Mouse (Mus musculus) cerebral cortex, adult 2 months (tissue): Measurements from ENCODE around the gene Pde6h.

Source experiments
- WGBS: fragments of 180-500 bp; shearing (Covaris S2); methylation state at CpG from one replicate; pipeline ENCODE4 v1.1.7; 2018; 5-methylcytosine and 5-hydroxymethylcytosine counted together

Pde6h gene

GRCm38 (mm10) chr6:136941051-136942021 is 17.7 kb downstream of the Pde6h start, which contains the start of gene Arhgdib:
TSS of gene Arhgdib (minus strand) at chr6:136941899.
- 42% methylated on average over 12 of the region's 12 CpGs for WGBS

DNA sequence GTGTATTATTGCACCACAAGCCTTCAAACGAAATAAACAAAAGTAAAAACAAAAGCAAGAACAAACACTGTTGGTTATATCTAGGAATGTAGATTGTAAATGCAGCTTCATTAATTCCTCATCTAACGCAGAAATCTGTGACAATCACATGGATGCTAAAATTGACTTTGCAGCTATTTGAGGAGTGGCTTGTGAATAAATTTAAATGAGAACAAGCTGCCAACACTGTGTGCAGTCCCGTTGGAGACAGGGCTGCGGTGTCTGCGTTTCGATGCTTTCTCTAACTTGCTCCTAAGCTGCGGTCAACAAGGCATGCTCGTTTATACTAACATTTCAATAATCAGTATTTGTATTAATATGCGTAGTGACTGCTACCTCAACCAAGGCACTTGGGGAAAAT is 18.6 kb downstream of the Pde6h start:
- WGBS: 45% methylated on average over 9 of the region's 9 CpGs

- WGBS: 61% methylated on average over 8 of the region's 8 CpGs
Observed at GRCm38 (mm10) chr6:136944511-136944910, 20.9 kb downstream of the Pde6h start.

- 86% methylated on average over 5 of the region's 5 CpGs for WGBS
Observed at GRCm38 (mm10) chr6:136946241-136946640, 22.6 kb downstream of the Pde6h start.

- WGBS: 33% methylated on average over 9 of the region's 9 CpGs
Observed at GRCm38 (mm10) chr6:136946943-136947342, 23.3 kb downstream of the Pde6h start.

DNA sequence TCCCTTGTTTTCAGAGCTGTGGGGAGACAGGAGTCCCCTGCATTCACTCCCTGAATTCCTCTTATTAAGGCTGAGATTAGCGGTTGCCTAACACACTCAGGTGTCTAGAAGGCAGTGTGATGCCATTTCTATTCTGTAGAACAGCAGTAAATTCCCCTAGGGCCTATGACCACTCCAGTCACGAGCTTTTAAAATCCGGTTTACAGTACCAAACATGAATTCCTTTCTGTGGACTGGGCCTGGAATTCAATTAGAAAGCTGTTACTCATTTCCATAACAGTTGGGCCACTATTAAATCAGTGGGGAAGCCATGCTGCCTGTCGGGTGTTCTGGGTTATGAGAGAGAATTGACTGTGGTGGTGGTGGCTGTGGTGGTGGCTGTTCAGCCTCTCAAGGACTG is 24.1 kb downstream of the Pde6h start:
- 67% methylated on average over 4 of the region's 4 CpGs for WGBS

DNA sequence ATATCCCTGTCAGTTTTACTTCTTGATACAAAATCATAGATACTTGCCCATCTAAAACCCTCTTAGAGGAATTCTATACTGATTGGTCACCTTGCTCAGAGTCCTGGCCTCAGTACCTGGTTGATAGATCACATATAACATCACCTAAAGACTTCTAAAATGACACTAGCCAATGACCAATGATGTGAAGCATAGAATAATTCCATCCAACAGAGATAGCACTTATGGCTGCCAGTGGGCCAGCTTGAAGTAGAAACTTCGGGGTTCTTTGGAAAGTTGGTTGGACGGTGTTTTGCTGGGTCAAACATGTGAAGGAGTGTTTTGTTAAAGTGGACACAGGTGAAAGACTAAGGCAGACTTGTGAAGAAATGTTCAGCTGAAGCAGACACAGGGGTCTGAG is 26.5 kb downstream of the Pde6h start:
- 98% methylated on average over 2 of the region's 2 CpGs for WGBS

GRCm38 (mm10) chr6:136952930-136953329 is 29.3 kb downstream of the Pde6h start:
- WGBS: 78% methylated on average over 9 of the region's 9 CpGs

GRCm38 (mm10) chr6:136954192-136954591 is 30.6 kb downstream of the Pde6h start:
- 92% methylated on average over 6 of the region's 6 CpGs for WGBS

- WGBS: 89% methylated on average over 8 of the region's 8 CpGs
Observed at GRCm38 (mm10) chr6:136954715-136955114, 31.1 kb downstream of the Pde6h start.

DNA sequence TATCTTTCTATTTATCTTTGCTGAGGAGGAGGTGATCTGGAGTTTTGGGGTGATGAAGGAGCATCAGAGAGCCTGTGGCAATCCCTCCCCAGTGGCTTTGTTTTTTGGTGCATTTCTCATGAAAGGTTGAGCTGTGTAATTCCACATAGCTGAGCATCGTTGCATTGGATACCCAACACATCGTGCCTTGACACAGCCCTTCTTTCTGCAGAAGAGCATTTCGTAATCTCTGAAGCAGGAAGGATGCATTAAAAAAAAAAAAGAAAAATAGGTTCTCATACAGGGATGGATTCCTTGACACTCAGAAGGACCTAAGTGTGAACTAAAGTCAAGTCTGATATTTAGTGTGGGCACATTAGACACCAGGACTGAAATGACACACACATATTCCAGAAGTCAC is 31.6 kb downstream of the Pde6h start:
- WGBS: 93% methylated on average over 3 of the region's 3 CpGs

DNA sequence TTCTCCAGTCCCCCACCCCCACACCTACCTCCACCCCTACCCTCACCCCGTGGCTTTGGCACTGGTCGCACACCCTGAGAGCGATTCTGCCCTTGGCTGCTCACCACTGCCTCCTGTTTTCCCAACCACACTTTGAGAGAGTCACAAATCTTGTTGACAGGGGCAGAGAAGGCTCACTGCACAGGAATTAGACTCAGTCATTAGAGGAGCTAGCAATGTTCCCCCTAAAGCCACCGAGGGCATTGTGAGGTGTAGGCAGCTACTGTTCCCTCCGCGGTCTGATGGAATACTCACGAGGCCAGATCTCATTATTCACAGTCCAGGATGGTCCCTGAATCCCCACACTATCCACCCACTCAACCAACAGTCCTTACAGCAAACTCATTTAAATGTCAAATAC is 33.4 kb downstream of the Pde6h start:
- WGBS: 67% methylated on average over 7 of the region's 7 CpGs

DNA sequence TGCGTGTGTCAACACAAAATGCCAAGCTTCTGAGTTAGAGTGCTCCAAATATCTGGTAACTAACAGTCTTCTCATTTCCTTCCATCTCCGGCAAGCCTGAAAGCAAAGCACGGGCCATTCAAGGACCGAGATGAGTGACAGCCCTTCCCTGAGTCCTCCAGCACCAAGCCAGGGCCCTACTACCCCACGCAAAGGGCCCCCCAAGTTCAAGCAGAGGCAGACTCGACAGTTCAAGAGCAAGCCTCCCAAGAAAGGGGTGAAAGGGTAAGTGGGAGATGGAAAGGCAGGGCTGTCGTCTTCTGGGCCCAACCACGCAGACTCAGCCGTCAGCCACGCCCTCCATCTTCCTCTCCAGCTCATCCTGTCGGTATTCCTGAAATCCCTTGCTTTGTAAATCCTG is 35.5 kb downstream of the Pde6h start:
- WGBS: 78% methylated on average over 11 of the region's 11 CpGs

DNA sequence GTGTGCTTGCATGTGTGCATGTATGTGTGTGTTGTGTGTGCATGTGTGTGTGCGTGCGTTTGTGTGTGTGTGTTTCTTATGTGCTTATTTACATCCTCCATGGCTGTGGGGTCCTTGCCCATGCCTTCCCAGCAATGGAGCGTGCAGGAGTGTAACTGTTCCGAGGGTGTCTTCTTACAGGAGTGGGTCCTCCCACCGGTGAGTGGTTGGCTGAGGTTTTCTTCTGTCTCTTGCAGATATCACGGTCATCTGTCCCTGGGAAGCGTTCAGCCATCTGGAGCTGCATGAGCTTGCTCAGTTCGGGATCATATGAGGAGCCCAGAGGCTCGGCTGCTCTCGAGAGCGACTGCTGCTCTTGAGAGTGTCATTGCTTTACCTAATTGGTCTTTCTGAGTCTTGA is 39.3 kb downstream of the Pde6h start:
- WGBS: 80% methylated on average over 11 of the region's 11 CpGs

DNA sequence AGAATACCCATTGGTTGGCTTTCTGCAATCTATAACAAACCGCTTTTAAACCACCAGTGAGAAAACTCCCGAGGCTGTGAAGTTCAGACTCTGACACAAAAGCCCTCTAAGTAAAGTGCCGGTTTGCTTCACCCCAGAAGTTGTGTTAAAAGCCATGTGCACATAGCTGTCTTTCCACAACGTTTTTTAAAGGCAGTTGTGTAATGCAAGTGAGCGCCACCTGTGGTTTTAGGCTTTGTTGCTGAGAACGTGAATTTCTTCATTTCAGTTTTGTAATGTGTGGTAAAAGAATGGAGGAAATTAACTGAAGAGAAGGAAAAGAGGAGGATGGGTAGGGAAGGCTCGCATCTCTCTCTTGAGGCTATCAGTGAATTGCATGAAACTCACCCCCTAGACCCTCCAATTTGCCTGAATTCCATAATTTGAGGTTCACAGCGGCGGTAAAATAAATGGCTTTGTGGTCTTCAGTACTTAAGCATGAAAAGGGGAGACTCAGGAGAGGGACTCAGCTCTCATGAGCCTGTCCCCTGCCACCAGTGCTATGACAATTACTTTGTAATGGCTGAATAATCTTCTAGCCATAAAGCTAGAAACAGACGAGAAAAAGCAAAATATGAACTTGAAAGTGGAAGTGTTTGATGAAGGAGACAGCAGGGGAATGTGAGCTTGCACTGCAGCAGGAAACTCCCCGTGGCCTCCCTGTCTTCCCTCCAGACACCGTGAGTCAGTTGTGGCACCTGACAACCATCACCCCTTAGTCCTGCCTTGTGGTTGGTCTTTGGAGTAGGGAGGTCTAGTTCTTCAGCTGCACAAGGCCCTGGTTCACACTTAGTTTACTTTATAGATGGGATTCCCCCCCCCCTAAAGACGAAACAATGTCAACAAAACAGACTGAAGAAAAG is 41.2 kb downstream of the Pde6h start:
- 74% methylated on average over 13 of the region's 13 CpGs for WGBS

DNA sequence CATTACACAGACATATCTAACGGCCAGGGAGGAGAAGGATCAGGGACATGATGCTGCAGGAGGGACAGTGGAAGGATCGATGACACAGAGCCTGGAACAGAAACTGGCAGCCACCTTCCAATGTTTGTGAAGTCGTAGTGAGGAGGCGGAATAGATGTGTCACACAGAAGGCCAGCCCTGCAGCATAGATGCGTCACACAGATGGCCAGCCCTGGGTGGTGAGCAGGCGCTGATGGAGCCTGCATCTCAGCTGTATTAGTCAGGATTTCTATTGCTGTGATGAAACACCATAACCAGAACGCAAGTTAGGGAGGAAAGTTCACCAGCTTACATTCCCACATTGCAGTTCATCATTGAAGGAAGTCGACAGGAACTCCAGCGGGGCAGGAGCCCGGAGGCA is 42.3 kb downstream of the Pde6h start:
- WGBS: 56% methylated on average over 10 of the region's 10 CpGs

DNA sequence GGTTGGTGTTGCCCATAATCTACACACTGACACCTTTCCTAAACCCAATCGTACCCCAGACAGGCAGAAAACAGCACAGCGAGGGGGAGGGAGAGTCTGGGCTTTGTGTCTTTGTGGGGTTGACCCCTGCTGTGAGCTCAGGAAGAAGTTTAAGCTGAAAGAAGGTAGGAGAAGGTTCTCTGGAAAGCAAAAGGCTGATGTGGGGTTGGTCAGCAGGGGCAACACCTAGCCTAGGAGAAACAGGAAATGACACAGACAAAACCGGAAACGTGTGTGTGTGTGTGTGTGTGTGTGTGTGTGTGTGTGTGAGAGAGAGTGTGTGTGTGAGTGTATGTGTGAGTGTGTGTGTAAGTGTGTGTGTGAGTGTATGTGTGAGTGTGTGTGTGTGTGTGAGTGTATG is 43.8 kb downstream of the Pde6h start:
- WGBS: 66% methylated on average over 4 of the region's 4 CpGs

GRCm38 (mm10) chr6:136968877-136969276 is 45.2 kb downstream of the Pde6h start:
- 13% methylated on average over 4 of the region's 4 CpGs for WGBS

GRCm38 (mm10) chr6:136979274-136980082 is 55.8 kb downstream of the Pde6h start:
- WGBS: 83% methylated on average over 23 of the region's 23 CpGs

- WGBS: 36% methylated on average over 3 of the region's 3 CpGs
Observed at GRCm38 (mm10) chr6:136980331-136980746, 56.7 kb downstream of the Pde6h start.

DNA sequence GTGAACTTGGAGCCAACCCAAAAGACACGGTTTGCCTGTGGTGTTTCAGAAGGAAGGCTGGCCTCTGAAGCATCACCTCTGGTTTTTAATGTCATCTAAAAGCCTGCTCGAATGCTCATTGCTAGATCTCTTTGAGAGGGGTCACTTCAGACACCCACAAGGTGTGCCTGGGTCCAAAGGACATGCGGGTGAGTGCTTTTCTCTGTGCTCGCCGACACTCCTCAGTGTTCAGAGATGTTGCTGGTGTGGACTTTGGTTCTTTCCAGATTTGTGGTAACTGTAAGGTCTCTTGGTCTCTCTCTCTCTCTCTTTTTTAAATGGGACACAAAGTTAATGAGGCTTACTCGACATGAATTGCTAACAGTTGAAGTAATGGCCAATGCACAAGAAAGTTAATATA is 58.9 kb downstream of the Pde6h start:
- 77% methylated on average over 6 of the region's 6 CpGs for WGBS

DNA sequence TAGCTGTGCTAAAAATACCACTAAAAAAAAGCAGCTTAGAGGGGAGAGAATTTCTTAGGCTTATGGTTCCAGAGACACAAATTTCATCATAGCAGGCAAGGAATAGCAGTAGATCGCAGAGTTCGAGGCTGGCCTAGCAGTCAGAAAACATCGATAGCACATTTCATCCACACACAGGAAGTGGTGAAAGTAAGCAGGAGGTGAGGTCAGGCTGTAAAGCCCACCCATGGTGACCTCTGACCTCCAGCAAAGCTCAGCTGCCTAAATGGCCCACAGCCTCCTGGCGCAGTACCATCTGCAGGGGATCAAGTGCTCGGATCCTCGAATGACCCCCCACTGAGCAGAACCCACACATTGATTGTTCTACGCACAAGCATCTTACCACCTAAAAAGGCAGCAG is 59.6 kb downstream of the Pde6h start:
- 82% methylated on average over 7 of the region's 7 CpGs for WGBS
